Mouse (Mus musculus) frontal cortex, adult (tissue): ENCODE measurements around the gene Tmem129.
A peak's percentile ranks its signal among the peaks of the same experiment; 100 is the strongest.

ENCODE experiments used
- ATAC-seq: cut with Nextera tagmentation; 2 replicates; pipeline ENCODE4 v1.9.2; 2017; ENCODE audit warnings: mild to moderate bottlenecking, moderate library complexity, mixed read lengths; ENCODE audit not compliant: low TSS enrichment

Tmem129 gene

GRCm38 (mm10) chr5:33638826-33639225, 19.4 kb downstream of the Tmem129 start:
- no peak for ATAC-seq

DNA sequence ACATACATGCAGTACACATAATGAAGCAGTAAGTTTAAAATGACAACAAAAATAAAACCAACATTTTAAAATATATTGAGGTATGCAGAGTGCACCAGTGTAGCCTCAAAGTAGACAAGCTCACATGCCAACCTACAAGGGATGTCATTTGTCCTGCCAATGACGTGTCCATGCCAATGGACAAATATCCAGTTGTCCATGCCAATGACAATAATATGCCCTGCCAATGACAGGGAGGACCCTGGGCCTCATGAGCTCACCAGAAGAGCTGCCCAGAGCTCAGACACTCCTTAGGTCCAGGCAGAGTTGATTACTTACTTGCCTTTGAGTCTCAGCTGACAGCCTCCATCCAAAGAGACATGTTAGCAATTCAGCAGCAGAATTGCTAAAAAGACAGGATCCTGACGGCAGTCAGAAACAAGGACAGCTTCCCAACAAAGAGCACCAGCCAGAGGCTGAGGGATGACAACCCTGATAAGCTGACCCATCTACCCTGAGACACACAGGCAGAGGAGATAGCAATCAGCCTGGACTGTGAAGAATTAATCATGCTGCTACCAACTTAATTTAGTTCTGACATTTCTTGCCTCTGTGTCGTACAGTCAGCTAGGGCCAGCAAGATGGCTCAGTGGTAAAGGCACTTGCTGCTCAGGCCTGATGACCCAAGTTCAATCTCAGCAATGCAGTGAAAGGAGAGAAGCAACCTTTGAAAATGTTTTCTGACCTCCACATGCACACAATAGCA, 20.4 kb downstream of the Tmem129 start:
- no peak for ATAC-seq

DNA sequence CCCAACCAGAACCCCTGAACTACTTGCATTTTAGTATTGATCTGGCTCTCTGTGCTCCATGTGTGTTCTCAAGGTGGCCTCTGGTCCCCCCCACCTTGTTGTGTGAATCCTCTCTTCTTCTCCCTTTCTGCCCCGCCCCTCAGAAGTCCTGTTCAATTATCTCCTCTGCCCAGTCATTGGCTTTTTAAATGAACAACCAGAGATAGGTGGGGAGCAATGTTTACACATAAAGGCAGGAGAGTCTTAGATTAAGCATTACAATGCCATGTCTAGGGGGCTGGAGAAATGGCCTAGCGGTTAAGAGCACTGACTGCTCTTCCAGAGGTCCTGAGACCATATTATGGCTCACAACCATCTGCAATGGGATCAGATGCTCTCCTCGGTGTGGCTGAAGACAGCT, 22.9 kb downstream of the Tmem129 start:
- ATAC-seq: no peak

- ATAC-seq: no peak
Measured at GRCm38 (mm10) chr5:33632526-33632925, 25.7 kb downstream of the Tmem129 start.

GRCm38 (mm10) chr5:33630615-33631014, 27.6 kb downstream of the Tmem129 start:
- no peak for ATAC-seq

DNA sequence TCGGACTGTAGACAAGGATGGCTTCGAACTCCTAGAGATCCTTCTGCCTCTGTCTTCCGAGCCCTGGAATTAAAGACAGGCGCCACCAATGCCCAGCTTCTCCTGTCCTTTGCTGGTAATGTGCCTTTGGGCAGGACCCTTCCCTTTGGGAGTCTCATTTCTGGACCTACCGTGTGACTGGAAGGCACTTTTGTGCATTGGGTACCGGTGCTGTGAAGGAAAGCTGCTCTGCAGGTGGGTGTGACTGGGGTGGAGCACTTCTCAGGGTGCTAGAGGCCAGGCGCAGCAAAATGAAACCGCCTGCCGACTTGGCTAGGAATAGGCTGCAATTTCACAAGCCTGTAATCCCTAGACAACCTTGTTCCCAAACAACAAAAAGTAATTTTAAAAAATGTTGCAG, 28.2 kb downstream of the Tmem129 start:
- ATAC-seq: peak; percentile 18; the same call in 1 of the 2 replicates

- ATAC-seq: peak; percentile 97
Measured at GRCm38 (mm10) chr5:33629301-33629987, 28.8 kb downstream of the Tmem129 start, which contains the start of the genes Fam53a and Gm9903. TSS of gene Fam53a (minus strand) at chr5:33629635. TSS of gene Gm9903 (plus strand) at chr5:33629925.

GRCm38 (mm10) chr5:33628820-33629300, 29.4 kb downstream of the Tmem129 start:
- peak; percentile 25 for ATAC-seq

DNA sequence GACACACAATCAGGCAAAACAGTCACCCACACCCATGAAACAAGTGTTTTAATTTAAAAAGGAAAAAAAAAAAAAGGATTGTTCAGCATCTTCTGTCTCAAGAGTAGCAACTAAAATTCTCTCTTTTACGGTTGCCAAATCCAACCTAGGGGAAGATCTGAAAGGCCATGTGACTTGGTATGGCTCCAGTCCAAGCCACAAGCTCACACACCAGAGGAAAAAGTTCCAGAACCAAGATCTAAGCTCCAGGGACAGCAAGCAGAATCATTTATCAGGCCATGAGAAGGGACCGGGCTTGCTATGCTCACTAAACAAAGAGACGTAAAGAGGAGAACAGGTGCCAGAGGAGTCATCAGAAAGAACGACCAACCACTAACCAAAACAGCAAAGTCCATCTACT, 30.2 kb downstream of the Tmem129 start:
- ATAC-seq: no peak

DNA sequence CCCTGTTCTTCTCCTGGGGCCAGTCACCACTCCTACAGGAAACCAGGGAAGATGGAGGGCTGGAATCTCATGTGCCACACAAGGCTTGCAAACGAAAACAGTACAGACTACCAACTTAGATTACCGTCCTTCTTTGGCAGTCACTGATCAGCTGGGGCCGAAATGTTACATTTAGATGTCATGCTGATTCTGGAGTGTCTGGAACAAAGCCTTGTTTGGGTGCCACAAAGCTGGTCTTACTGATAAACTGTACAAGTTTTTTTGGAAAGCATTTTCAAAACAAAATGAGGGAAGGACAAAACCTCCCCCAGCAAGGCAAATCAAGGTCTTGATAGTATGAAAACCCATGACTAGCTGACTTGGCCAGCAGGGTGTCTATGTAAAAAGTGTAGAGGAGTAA, 34.5 kb downstream of the Tmem129 start:
- ATAC-seq: no peak

DNA sequence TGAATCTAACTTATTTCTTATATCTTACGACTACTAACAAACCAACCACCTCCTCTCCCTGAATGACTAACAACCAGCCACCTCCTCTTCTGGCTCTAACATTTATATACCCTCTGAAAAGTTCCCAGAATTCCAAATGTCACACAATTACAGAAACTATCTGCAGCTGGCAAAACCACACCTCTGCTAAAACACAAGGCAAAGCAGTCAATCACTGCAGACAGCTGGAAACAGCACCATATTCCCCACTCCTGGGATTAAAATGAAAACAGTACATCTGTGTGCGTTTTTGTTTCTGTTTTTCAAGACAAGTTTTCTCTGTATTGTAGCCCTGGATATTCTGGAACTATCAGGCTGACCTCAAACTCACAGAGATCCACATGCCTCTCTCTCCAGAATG, 35.5 kb downstream of the Tmem129 start:
- no peak for ATAC-seq

DNA sequence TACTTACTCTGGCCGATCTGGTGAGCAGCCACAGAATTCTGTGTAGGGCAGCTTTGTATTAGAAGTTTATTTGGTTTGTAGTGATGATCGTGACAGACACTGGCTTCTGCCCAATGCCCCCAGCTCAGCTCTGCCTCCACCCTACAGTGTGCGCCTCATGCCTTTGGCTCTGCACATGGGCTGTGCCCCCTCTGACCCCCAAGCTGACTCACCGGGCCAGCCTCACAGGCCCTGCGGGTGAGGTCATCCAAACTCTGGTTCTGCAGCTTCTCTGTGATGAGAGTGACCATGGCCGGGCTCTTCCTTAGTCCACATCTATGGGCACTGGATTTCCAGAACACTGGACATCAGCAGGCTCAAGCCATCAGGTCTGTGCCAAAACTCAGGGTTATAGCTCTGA, 43.8 kb downstream of the Tmem129 start:
- no peak for ATAC-seq

- ATAC-seq: no peak
Measured at GRCm38 (mm10) chr5:33611795-33612194, 46.4 kb downstream of the Tmem129 start.

DNA sequence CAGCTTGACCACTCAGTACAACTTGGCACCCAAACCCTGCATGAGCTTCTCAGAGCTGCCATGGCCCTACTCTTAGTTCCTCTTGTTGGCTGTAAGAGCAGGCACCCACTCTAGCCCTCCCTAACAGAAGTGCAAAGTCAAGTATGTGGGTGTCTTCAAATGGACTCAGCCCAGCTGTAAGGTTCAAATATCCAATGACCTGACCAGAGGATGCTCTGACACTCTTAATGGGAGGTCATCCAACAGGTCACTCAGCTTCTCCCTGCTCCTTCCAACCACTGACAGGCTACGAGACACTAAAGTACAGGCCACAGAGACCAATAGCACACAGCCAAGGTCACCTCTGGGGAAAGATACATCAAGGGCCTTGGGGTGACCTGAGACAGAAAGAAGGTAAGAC, 49.0 kb downstream of the Tmem129 start:
- ATAC-seq: no peak

DNA sequence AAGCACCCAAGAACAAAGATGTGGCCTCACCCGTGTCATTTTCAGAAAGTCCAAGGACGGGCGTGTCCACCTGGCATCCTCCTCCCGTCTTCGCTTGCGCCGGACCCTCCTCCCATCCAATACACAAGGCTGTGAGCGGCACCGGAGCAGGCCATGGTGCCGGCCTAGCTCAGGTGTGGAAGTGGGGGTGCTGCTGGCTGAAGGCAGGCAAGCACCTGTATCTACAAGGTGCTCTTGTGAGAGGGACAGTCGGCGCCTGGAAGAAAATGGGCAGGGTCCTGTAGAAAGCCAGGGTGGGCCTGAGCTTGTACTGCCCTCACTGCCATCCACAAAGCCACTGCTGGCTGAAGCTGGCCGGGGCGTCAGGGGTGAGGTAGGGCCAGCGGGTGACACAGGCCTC, 50.8 kb downstream of the Tmem129 start:
- no peak for ATAC-seq

GRCm38 (mm10) chr5:33606631-33607030, 51.6 kb downstream of the Tmem129 start:
- ATAC-seq: no peak

DNA sequence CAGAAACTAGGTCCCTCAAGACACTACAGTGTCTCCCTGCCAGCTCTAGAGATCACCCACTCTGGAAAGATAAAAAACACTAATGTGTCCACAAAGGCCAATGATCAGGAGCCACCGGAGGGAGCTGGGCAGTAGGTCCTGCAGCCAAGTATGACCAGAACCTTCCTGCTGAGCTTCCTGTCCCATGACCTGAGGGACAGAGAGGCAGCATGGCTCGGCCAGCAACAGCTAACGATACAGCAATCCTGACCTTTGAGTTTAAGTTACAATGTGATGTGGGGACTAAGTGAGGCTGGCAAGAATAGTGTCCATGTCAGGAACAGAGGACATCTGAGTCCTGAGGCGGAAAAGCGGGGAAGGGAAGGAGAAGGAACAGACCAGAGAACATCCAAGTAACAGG, 52.9 kb downstream of the Tmem129 start:
- no peak for ATAC-seq
